Mouse (Mus musculus) liver, embryonic 16.5 days (tissue): Measurements from ENCODE around the gene Klhl35. TPM values are rescaled to one million over a fixed set of nuclear protein-coding genes. Genes with fewer than 3 reads are reported as not detected.
A peak's percentile ranks its signal among the peaks of the same experiment; 100 is the strongest.

Experiments
- ATAC-seq: fragments of 200-750 bp; cut with Nextera tagmentation; 2 replicates; pipeline ENCODE4 v1.8.0; 2017; ENCODE audit warnings: low read depth, mild to moderate bottlenecking, moderate number of reproducible peaks, moderate library complexity
- H3K27ac ChIP-seq: fragments of 300-500 bp; sonication (generic); 2 replicates; pipeline ENCODE4 v1.5.1; 2014; ENCODE audit warnings: mild to moderate bottlenecking, low read length
- H3K27me3 ChIP-seq: fragments of 300-500 bp; sonication (generic); 2 replicates; pipeline ENCODE4 v1.6.1; 2014; ENCODE audit warnings: low read depth, low read length, mixed read lengths; ENCODE audit not compliant: control insufficient read depth, insufficient read depth
- H3K36me3 ChIP-seq: fragments of 300-500 bp; sonication (generic); 2 replicates; pipeline ENCODE4 v1.6.1; 2014; ENCODE audit warnings: mild to moderate bottlenecking; ENCODE audit not compliant: control insufficient read depth, insufficient read depth
- H3K4me1 ChIP-seq: fragments of 300-500 bp; sonication (generic); 2 replicates; pipeline ENCODE4 v1.6.1; 2014; ENCODE audit warnings: low read depth, low read length, mixed read lengths; ENCODE audit not compliant: control insufficient read depth
- H3K4me2 ChIP-seq: fragments of 300-500 bp; sonication (generic); 2 replicates; pipeline ENCODE4 v1.6.1; 2014; ENCODE audit warnings: low read depth, low read length, mixed read lengths
- H3K4me3 ChIP-seq: fragments of 300-500 bp; sonication (generic); 2 replicates; pipeline ENCODE4 v1.5.1; 2014; ENCODE audit warnings: low read depth, mild to moderate bottlenecking, low read length
- H3K9ac ChIP-seq: fragments of 300-500 bp; sonication (generic); 2 replicates; pipeline ENCODE4 v1.6.1; 2014; ENCODE audit warnings: low read depth, low read length
- H3K9me3 ChIP-seq: fragments of 300-500 bp; sonication (generic); replicated peaks from 2 replicates; pipeline ENCODE4 v1.6.1; 2016; ENCODE audit warnings: low read length; ENCODE audit not compliant: control insufficient read depth
- WGBS: fragments of 180-500 bp; shearing (Covaris S2); extraction: QIAGEN DNeasy Blood & Tissue Kit; methylation state at CpG from one replicate; pipeline ENCODE4 v1.1.7; 2014; ENCODE audit not compliant: insufficient replicate concordance; 5-methylcytosine and 5-hydroxymethylcytosine counted together
- polyA plus RNA-seq: library from polyadenylated mRNA; unstranded; fragments of >200 nt; fragmentation: Nextera tagmentation; extraction: Ambion mirVana; gene quantifications from 2 replicates; pipeline ENCODE4 v1.2.1, GENCODE M21; 2015

The Klhl35 gene
- polyA plus RNA-seq, 1 experiment from 2014 or later, result not detected

GRCm38 (mm10) chr7:99445833-99446232 lies 20.0 kb upstream of the Klhl35 start:
- Histone ChIP-seq H3K27ac (no peak overlapping the region), H3K9ac (no peak overlapping the region), H3K27me3 (no peaks in the 10 kb centered on the region), H3K36me3 (no peaks in the 10 kb centered on the region), H3K4me3 (no peak overlapping the region), H3K9me3 (no peaks in the 10 kb centered on the region), H3K4me1 (no peaks in the 10 kb centered on the region), H3K4me2 (no peak overlapping the region)
- WGBS, result 75% methylated on average over 2 of the region's 2 CpGs
- ATAC-seq, result no peak

DNA sequence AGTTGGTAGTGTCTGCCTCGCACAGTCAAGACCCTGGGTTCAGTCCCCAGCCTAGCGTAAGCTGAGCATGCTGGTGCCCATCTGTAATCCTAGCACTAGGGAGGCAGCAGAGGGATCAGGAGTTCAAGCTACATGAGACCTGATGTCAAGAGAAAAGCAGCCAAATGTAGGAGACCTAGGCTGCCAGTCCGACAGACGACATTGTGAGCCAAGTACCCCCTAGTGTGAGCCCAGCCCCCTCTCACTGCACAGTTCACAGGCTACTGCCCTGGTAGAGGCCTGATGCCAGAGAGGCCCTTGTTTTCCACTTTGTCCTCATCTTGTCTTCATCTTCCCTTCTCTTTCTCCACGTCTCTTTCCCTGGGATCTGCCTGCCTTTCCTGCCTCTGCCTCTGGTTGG lies 18.5 kb upstream of the Klhl35 start:
- Histone ChIP-seq H3K9ac (no peak overlapping the region), H3K27me3 (no peaks in the 10 kb centered on the region), H3K9me3 (no peaks in the 10 kb centered on the region), H3K27ac (no peak overlapping the region), H3K4me2 (no peak overlapping the region), H3K4me3 (no peak overlapping the region), H3K36me3 (no peaks in the 10 kb centered on the region), H3K4me1 (no peaks in the 10 kb centered on the region)
- WGBS, result 59% methylated on average over 5 of the region's 5 CpGs
- no peak for ATAC-seq

GRCm38 (mm10) chr7:99448619-99449018 lies 17.2 kb upstream of the Klhl35 start:
- 42% methylated on average over 5 of the region's 5 CpGs for WGBS
- Histone ChIP-seq H3K36me3 (no peaks in the 10 kb centered on the region), H3K4me3 (no peak overlapping the region), H3K9ac (no peak overlapping the region), H3K27me3 (no peaks in the 10 kb centered on the region), H3K27ac (no peak overlapping the region), H3K9me3 (no peaks in the 10 kb centered on the region), H3K4me1 (no peaks in the 10 kb centered on the region), H3K4me2 (no peak overlapping the region)
- ATAC-seq, result no peak

- Histone ChIP-seq H3K9me3 (no peaks in the 10 kb centered on the region), H3K4me1 (no peaks in the 10 kb centered on the region), H3K4me3 (no peak overlapping the region), H3K4me2 (no peak overlapping the region), H3K27ac (no peak overlapping the region), H3K36me3 (no peaks in the 10 kb centered on the region), H3K27me3 (no peaks in the 10 kb centered on the region), H3K9ac (no peak overlapping the region)
- no peak for ATAC-seq
- WGBS, result 16% methylated on average over 8 of the region's 8 CpGs
Observed at GRCm38 (mm10) chr7:99449063-99449462, 16.7 kb upstream of the Klhl35 start.

DNA sequence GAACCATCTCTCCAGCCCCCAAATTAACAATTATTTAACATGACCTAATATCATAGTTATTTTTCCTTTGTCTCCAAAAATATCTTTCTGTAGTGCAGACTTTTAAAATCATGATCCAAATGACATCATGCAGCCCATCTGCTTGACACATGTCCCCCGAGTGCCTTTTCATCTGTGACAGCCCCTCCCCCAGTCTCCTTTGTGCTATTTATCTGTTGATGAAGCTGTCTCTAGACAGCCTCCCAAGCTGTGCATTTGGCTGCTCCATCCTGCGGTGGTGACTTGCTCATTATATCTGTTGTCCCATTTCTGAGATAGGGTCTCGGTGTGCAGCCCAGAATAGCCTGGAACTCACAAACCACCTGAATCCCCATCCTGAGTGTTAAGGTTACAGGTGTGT lies 16.1 kb upstream of the Klhl35 start:
- Histone ChIP-seq H3K4me1 (no peaks in the 10 kb centered on the region), H3K4me3 (no peak overlapping the region), H3K4me2 (no peak overlapping the region), H3K36me3 (no peaks in the 10 kb centered on the region), H3K9me3 (no peaks in the 10 kb centered on the region), H3K27me3 (no peaks in the 10 kb centered on the region), H3K9ac (no peak overlapping the region), H3K27ac (no peak overlapping the region)
- ATAC-seq, result no peak
- 48% methylated on average over 3 of the region's 3 CpGs for WGBS

- 0 out of 2 replicates have a peak, but pooled peaks have one; percentile 19 for ATAC-seq
- 0% methylated on average over 3 of the region's 3 CpGs for WGBS
- no peak overlapping the region for H3K4me3 ChIP-seq
- H3K27me3 ChIP-seq, result no peaks in the 10 kb centered on the region
- H3K9ac ChIP-seq, result no peak overlapping the region
- H3K9me3 ChIP-seq, result no peaks in the 10 kb centered on the region
- no peak overlapping the region for H3K4me2 ChIP-seq
- H3K27ac ChIP-seq, result no peak overlapping the region
- no peaks in the 10 kb centered on the region for H3K36me3 ChIP-seq
- H3K4me1 ChIP-seq, result no peaks in the 10 kb centered on the region
Observed at GRCm38 (mm10) chr7:99450703-99451102, 15.1 kb upstream of the Klhl35 start.

GRCm38 (mm10) chr7:99452859-99453258 lies 12.9 kb upstream of the Klhl35 start:
- H3K4me2 ChIP-seq, result no peak overlapping the region
- no peaks in the 10 kb centered on the region for H3K9me3 ChIP-seq
- no peak overlapping the region for H3K9ac ChIP-seq
- H3K4me1 ChIP-seq, result no peaks in the 10 kb centered on the region
- H3K27me3 ChIP-seq, result no peaks in the 10 kb centered on the region
- ATAC-seq, result no peak
- H3K4me3 ChIP-seq, result no peak overlapping the region
- 60% methylated on average over 7 of the region's 7 CpGs for WGBS
- no peaks in the 10 kb centered on the region for H3K36me3 ChIP-seq
- H3K27ac ChIP-seq, result no peak overlapping the region

GRCm38 (mm10) chr7:99454044-99454443 lies 11.8 kb upstream of the Klhl35 start:
- Histone ChIP-seq H3K9ac (no peak overlapping the region), H3K4me1 (no peaks in the 10 kb centered on the region), H3K4me2 (no peak overlapping the region), H3K9me3 (no peaks in the 10 kb centered on the region), H3K4me3 (no peak overlapping the region), H3K27ac (no peak overlapping the region), H3K27me3 (no peaks in the 10 kb centered on the region), H3K36me3 (no peaks in the 10 kb centered on the region)
- ATAC-seq, result no peak
- WGBS, result 33% methylated on average over 4 of the region's 4 CpGs

GRCm38 (mm10) chr7:99458849-99459248 lies 7.0 kb upstream of the Klhl35 start:
- H3K4me1 ChIP-seq, result no peaks in the 10 kb centered on the region
- H3K27me3 ChIP-seq, result no peaks in the 10 kb centered on the region
- no peak overlapping the region for H3K9ac ChIP-seq
- H3K27ac ChIP-seq, result no peak overlapping the region
- no peak for ATAC-seq
- 66% methylated on average over 8 of the region's 8 CpGs for WGBS
- H3K4me3 ChIP-seq, result no peak overlapping the region
- H3K4me2 ChIP-seq, result no peak overlapping the region
- no peaks in the 10 kb centered on the region for H3K9me3 ChIP-seq
- no peaks in the 10 kb centered on the region for H3K36me3 ChIP-seq
